Mouse (Mus musculus): ENCODE data around the gene Clec3b. TPM values are rescaled to one million over a fixed set of nuclear protein-coding genes. Genes with fewer than 3 reads are reported as not detected.

Clec3b gene
- not detected for total RNA-seq (2023)

DNA sequence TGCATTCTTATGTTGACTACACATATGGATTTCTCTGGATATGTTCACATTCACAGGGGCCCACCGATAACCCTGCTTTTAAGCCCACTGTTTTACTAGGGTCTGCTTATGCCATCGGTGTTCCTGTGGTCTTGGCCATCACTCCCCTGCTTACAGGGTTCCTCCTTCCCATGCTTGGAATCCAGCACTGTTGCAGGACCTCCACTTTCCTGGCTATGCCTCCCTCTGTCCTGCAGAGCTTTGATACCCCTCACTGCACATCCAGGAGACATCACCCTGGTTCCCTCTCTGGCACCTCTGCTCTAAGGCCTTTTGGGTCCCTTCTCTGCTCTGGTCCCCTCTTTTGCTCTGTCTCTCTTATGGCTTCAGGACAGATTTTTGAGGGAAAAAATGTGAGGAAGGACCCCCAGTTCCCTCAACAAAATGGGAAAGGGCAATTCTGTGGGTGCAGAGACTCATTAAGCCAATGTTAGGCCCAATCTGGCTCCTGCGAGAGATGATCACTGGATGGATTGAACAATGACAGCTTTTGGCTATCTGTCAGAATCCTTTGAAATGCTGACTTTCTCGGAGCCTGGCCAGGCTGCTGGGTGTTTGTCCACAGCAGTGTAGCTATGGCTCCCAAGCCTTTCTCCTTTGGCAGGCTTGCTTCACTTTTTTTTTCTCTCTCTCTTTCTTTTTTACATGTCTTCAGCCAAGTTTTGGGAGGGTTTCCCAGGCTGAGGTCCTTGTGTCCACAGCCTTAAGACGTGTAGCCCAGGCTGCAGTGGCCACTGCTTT lies at the start of gene Clec3b:
TSS of gene Clec3b (plus strand) at position 706 of the 780 bp plus-strand sequence.

GRCm38 (mm10) chr9:123112805-123113521 lies 37.8 kb upstream of the Clec3b start, which contains the start of the genes Zdhhc3 and Exosc7:
Gene Zdhhc3, minus strand, starts transcription at chr9:123113205.
Gene Exosc7, plus strand, starts transcription at chr9:123113215.

Other genes starting within 250 kb of the Clec3b start
- not detected for gene Zfp105, start 227.9 kb upstream of the Clec3b start, total RNA-seq (2023)
- gene 1110059G10Rik, start 199.9 kb upstream of the Clec3b start, total RNA-seq (2023): 31.4 TPM
- gene Kif15, start 199.9 kb upstream of the Clec3b start, total RNA-seq (2023): 1.6 TPM
- 28.6 TPM for gene Tmem42, start 129.6 kb upstream of the Clec3b start, total RNA-seq (2023)
- gene Tgm4, start 116.2 kb upstream of the Clec3b start, total RNA-seq (2023): 1.8 TPM
- 53.6 TPM for gene Zdhhc3, start 37.7 kb upstream of the Clec3b start, total RNA-seq (2023)
- 56.1 TPM for gene Exosc7, start 37.7 kb upstream of the Clec3b start, total RNA-seq (2023)
- not detected for gene Cdcp1, start 65.1 kb downstream of the Clec3b start, total RNA-seq (2023)
- gene Tmem158, start 109.8 kb downstream of the Clec3b start, total RNA-seq (2023): 0.70 TPM
- gene Lars2, start 216.0 kb downstream of the Clec3b start, total RNA-seq (2023): 395 TPM